Mouse (Mus musculus): ENCODE results near the gene Zfp329. TPM values are rescaled to one million over a fixed set of nuclear protein-coding genes. Genes with fewer than 3 reads are reported as not detected.
"Not testable (repeated sequence)": the region's sequence is repeated elsewhere in the genome, so short reads cannot be mapped to it uniquely, and the experiment has no call there.

The Zfp329 gene
- total RNA-seq, 1 experiment = 10.3 TPM

DNA sequence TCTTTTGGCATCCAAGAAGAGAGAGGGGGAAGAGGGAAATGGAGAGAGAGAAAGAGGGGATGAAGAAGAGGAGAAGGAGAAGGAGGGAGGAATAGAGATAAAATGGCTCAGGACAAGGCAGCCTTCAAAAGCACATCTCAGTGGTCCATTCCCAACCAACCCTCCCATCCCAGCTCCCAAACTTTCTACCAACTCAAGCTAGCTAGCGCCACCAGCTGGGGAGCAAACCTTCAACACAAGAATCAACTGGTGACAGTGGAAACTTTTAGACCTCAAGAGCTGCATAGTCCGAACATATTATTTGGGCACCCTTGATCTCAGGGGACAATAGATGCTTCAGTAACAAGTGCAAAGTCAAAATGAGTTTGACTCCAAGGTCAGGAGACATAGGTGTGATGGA lies 20.7 kb downstream of the Zfp329 start:
- TF ChIP-seq ZNF384 (IDR thresholded peaks at IDR 0.05; ENCODE audit: low read depth, low read length) = no peak
- no peak for TF ChIP-seq HCFC1 (IDR thresholded peaks at IDR 0.05; ENCODE audit: borderline replicate concordance, insufficient read depth, low read length)
- no peak for TF ChIP-seq CHD2 (IDR thresholded peaks at IDR 0.05; ENCODE audit: low read depth, low read length)
- TF ChIP-seq MAFK (IDR thresholded peaks at IDR 0.05; ENCODE audit: insufficient read depth, low read depth, low read length) = no peak
- Histone ChIP-seq H3K4me3 (ENCODE audit: insufficient read depth in 1 of 2, low read depth in 1 of 2, low read length in 2 of 2, poor library complexity in 1 of 2, severe bottlenecking in 1 of 2) (no peak overlapping the region), H3K9me3 (ENCODE audit: control insufficient read depth, insufficient read depth, low read depth, low read length) (no peaks in the 10 kb centered on the region), H3K4me1 (ENCODE audit: control insufficient read depth in 2 of 2, insufficient read depth in 2 of 2, low read length in 2 of 2, poor library complexity in 1 of 2) (peaks cover 0 to 8% of the 10 kb centered on the region in 2 experiments; a peak in 1 of 4 replicates), H3K27ac (ENCODE audit: insufficient read depth, low read depth, low read length, poor library complexity, severe bottlenecking) (no peak overlapping the region), H3K36me3 (ENCODE audit: control insufficient read depth, insufficient read depth, low read length, poor library complexity, severe bottlenecking) (no peaks in the 10 kb centered on the region), H3K9ac (ENCODE audit: insufficient read depth, low read depth, low read length, poor library complexity, severe bottlenecking) (no peak overlapping the region)
- peak; percentile 34 for DNase-seq (ENCODE audit: low read depth, low spot score)
- in situ Hi-C loops (cut with MboI; ENCODE audit: low sequenced_read_pairs in 2 of 2, unreplicated experiment in 2 of 2) = no loop called here

DNA sequence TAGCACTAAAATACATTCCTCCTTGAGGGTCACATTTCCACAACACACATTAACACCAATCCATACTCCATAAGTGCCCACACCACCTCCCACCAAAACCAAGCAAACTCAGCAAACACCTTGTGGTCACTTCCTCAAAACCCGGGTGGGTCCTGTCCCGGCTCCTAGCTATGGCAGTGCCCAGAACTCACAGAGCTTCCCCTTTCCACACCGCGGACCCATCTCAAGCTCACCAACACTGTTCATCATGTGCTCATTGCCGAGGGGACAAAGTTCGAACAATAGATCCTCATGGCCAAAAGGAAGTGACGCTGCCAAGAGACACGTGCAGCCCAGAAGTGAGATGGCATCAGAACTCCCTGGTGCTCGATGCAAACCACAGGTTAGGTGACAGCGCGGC lies 26.0 kb downstream of the Zfp329 start:
- H3K9me3 ChIP-seq (ENCODE audit: control insufficient read depth, insufficient read depth, low read depth, low read length); H3K9ac ChIP-seq (ENCODE audit: insufficient read depth, low read depth, low read length, poor library complexity, severe bottlenecking); H3K4me1 ChIP-seq (ENCODE audit: control insufficient read depth in 2 of 2, insufficient read depth in 2 of 2, low read length in 2 of 2, poor library complexity in 1 of 2); H3K27ac ChIP-seq (ENCODE audit: insufficient read depth, low read depth, low read length, poor library complexity, severe bottlenecking); in situ Hi-C loops (cut with MboI; ENCODE audit: low sequenced_read_pairs in 2 of 2, unreplicated experiment in 2 of 2); H3K36me3 ChIP-seq (ENCODE audit: control insufficient read depth, insufficient read depth, low read length, poor library complexity, severe bottlenecking); H3K4me3 ChIP-seq (ENCODE audit: insufficient read depth in 1 of 2, low read depth in 1 of 2, low read length in 2 of 2, poor library complexity in 1 of 2, severe bottlenecking in 1 of 2); DNase-seq (ENCODE audit: low read depth, low spot score): not testable (repeated sequence)

DNA sequence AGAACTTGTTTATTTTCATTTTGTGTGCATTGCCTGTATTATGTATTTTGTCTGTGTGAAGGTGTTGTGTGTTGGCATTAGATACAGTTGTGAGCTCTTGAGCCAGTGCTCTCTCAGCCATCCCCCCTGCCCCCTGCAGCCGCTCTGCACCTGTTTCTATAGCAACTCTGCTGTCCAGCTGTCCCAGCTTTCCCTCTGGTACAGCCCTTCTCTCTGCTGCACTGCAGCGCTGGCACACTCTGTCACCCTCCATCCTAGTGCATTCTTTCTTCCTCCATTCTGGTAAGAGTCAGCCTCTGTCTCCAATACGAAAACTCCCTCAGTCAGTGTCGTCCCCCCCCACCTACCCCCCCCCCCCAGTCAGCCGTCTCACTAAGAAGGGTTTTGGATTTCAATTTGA lies 30.6 kb downstream of the Zfp329 start:
- H3K9me3 ChIP-seq (ENCODE audit: control insufficient read depth, insufficient read depth, low read depth, low read length) = no peaks in the 10 kb centered on the region
- in situ Hi-C loops (cut with MboI; ENCODE audit: low sequenced_read_pairs in 2 of 2, unreplicated experiment in 2 of 2) = no loop called here
- no peak overlapping the region for H3K9ac ChIP-seq (ENCODE audit: insufficient read depth, low read depth, low read length, poor library complexity, severe bottlenecking)
- H3K36me3 ChIP-seq (ENCODE audit: control insufficient read depth, insufficient read depth, low read length, poor library complexity, severe bottlenecking) = no peaks in the 10 kb centered on the region
- no peaks in the 10 kb centered on the region for H3K4me1 ChIP-seq (ENCODE audit: control insufficient read depth in 2 of 2, insufficient read depth in 2 of 2, low read length in 2 of 2, poor library complexity in 1 of 2)
- no peak overlapping the region for H3K4me3 ChIP-seq (ENCODE audit: insufficient read depth in 1 of 2, low read depth in 1 of 2, low read length in 2 of 2, poor library complexity in 1 of 2, severe bottlenecking in 1 of 2)
- TF ChIP-seq HCFC1 (IDR thresholded peaks at IDR 0.05; ENCODE audit: borderline replicate concordance, insufficient read depth, low read length) (no peak), MAFK (IDR thresholded peaks at IDR 0.05; ENCODE audit: insufficient read depth, low read depth, low read length) (no peak), ZC3H11A (IDR thresholded peaks at IDR 0.05; ENCODE audit: borderline replicate concordance, low read depth, low read length) (no peak), CHD2 (IDR thresholded peaks at IDR 0.05; ENCODE audit: low read depth, low read length) (no peak), ZNF384 (IDR thresholded peaks at IDR 0.05; ENCODE audit: low read depth, low read length) (no peak)
- H3K27ac ChIP-seq (ENCODE audit: insufficient read depth, low read depth, low read length, poor library complexity, severe bottlenecking) = no peak overlapping the region
- DNase-seq (ENCODE audit: low read depth, low spot score) = no peak

DNA sequence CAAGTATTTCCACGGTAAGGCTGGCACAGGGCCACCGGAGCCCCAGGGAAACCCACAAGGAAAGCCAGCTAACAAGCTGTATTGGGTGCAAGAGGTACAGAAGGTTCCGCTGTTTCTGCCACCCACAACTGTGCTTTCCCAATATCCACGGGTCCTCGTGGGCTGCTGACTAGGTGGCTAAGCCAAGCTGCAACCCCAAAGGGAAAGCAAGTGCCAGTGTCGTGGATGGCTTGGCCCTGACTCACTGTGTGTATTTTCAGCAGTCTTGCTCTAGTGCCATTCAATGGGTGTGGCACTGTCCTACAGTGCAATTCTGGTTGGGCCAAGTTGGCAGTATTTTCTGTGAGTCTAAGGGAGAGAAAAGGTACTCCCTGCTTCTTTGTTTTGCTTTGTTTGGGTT lies 31.3 kb downstream of the Zfp329 start:
- Histone ChIP-seq H3K9ac (ENCODE audit: insufficient read depth, low read depth, low read length, poor library complexity, severe bottlenecking) (no peak overlapping the region), H3K36me3 (ENCODE audit: control insufficient read depth, insufficient read depth, low read length, poor library complexity, severe bottlenecking) (no peaks in the 10 kb centered on the region), H3K4me1 (ENCODE audit: control insufficient read depth in 2 of 2, insufficient read depth in 2 of 2, low read length in 2 of 2, poor library complexity in 1 of 2) (no peaks in the 10 kb centered on the region), H3K4me3 (ENCODE audit: insufficient read depth in 1 of 2, low read depth in 1 of 2, low read length in 2 of 2, poor library complexity in 1 of 2, severe bottlenecking in 1 of 2) (no peak overlapping the region), H3K27ac (ENCODE audit: insufficient read depth, low read depth, low read length, poor library complexity, severe bottlenecking) (no peak overlapping the region), H3K9me3 (ENCODE audit: control insufficient read depth, insufficient read depth, low read depth, low read length) (no peaks in the 10 kb centered on the region)
- TF ChIP-seq CHD2 (IDR thresholded peaks at IDR 0.05; ENCODE audit: low read depth, low read length) (no peak), HCFC1 (IDR thresholded peaks at IDR 0.05; ENCODE audit: borderline replicate concordance, insufficient read depth, low read length) (no peak), ZNF384 (IDR thresholded peaks at IDR 0.05; ENCODE audit: low read depth, low read length) (no peak), MAFK (IDR thresholded peaks at IDR 0.05; ENCODE audit: insufficient read depth, low read depth, low read length) (no peak), ZC3H11A (IDR thresholded peaks at IDR 0.05; ENCODE audit: borderline replicate concordance, low read depth, low read length) (no peak)
- no peak for DNase-seq (ENCODE audit: low read depth, low spot score)
- in situ Hi-C loops (cut with MboI; ENCODE audit: low sequenced_read_pairs in 2 of 2, unreplicated experiment in 2 of 2) = no loop called here

DNA sequence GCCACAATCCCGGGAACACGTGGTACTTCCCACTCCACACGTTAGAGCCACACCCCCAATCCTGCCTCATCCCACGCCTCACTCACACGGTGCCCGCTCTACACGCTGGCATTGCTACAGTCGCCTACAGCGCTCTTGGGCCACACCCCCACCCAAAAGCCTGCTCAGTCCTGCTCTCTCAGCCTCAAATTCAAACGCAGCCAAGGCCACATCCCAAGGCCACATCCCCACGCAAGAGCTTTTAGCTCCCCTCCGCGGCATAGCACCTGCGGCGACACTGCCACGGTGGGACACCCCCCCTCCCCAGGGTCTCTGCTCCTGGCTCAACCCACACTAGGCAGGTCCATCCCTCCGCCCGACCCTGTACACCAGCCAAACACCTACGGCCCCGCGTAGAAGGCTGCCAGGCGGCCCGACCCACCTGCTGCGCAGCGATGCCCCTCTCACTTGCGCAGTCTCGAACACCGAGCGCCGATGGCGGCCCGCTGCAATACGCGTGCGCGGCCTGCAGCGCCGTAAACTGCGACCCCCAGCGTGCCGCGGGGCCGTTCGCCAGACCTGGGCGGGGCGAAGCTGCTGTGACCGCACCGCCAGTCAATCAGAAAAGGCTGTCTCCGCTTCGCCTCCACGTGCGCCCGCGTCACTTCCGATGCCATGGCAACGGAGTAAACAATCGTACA lies 38.4 kb downstream of the Zfp329 start:
- in situ Hi-C loops (cut with MboI; ENCODE audit: low sequenced_read_pairs in 2 of 2, unreplicated experiment in 2 of 2) = no loop called here
- 0 out of 2 replicates have a peak, but pooled peaks have one; percentile 50 for TF ChIP-seq HCFC1 (IDR thresholded peaks at IDR 0.05; ENCODE audit: borderline replicate concordance, insufficient read depth, low read length)
- TF ChIP-seq CHD2 (IDR thresholded peaks at IDR 0.05; ENCODE audit: low read depth, low read length) = no peak
- H3K4me1 ChIP-seq (ENCODE audit: control insufficient read depth in 2 of 2, insufficient read depth in 2 of 2, low read length in 2 of 2, poor library complexity in 1 of 2) = peaks cover 0 to 7% of the 10 kb centered on the region in 2 experiments; a peak in 1 of 4 replicates
- peak overlapping the region; percentile 85 for H3K9ac ChIP-seq (ENCODE audit: insufficient read depth, low read depth, low read length, poor library complexity, severe bottlenecking)
- DNase-seq (ENCODE audit: low read depth, low spot score) = peak; percentile 78
- peak overlapping the region; percentile 80 to 81 for H3K4me3 ChIP-seq (ENCODE audit: insufficient read depth in 1 of 2, low read depth in 1 of 2, low read length in 2 of 2, poor library complexity in 1 of 2, severe bottlenecking in 1 of 2)
- H3K27ac ChIP-seq (ENCODE audit: insufficient read depth, low read depth, low read length, poor library complexity, severe bottlenecking) = no peak overlapping the region
- H3K36me3 ChIP-seq (ENCODE audit: control insufficient read depth, insufficient read depth, low read length, poor library complexity, severe bottlenecking) = no peaks in the 10 kb centered on the region; the same call in 1 of the 2 replicates
- no peaks in the 10 kb centered on the region for H3K9me3 ChIP-seq (ENCODE audit: control insufficient read depth, insufficient read depth, low read depth, low read length)

Measured in ES-E14 (cell line).